Mouse (Mus musculus): ENCODE results near the gene Cisd3. TPM values are rescaled to one million over a fixed set of nuclear protein-coding genes. Genes with fewer than 3 reads are reported as not detected.
A peak's percentile ranks its signal among the peaks of the same experiment; 100 is the strongest.
"Not testable (repeated sequence)": the region's sequence is repeated elsewhere in the genome, so short reads cannot be mapped to it uniquely, and the experiment has no call there.

Gene Cisd3
- total RNA-seq (2021): 100 to 1,000 TPM; 134 to 145 TPM
- long read RNA-seq, experiment 1, transcript Cisd3-201 (3 exons, 737 nt): major isoform, 85 of 100 reads
- long read RNA-seq, experiment 1, partial matches to known transcripts: 3 of 100 reads
- long read RNA-seq, experiment 1, other reads (novel, unspliced or antisense): 11 of 100 reads
- long read RNA-seq, experiment 2, transcript Cisd3-201 (3 exons, 737 nt): major isoform, 59 of 70 reads
- long read RNA-seq, experiment 2, partial matches to known transcripts: 4 of 70 reads
- long read RNA-seq, experiment 2, other reads (novel, unspliced or antisense): 6 of 70 reads

- peak; percentile 95 to 98 for DNase-seq
Observed at GRCm38 (mm10) chr11:97685613-97686321, at the start of gene Cisd3. Gene Cisd3 (plus strand): TSS chr11:97685826.

- DNase-seq: no peak
Observed at GRCm38 (mm10) chr11:97641668-97642067, 44.0 kb upstream of the Cisd3 start.

- DNase-seq: no peak
Observed at GRCm38 (mm10) chr11:97642746-97643145, 42.9 kb upstream of the Cisd3 start.

GRCm38 (mm10) chr11:97643380-97644055 lies 42.1 kb upstream of the Cisd3 start:
- no peak for DNase-seq

GRCm38 (mm10) chr11:97644834-97645233 lies 40.8 kb upstream of the Cisd3 start:
- peak; percentile 75 to 88 for DNase-seq

- not testable (repeated sequence) for DNase-seq
Observed at GRCm38 (mm10) chr11:97648541-97648940, 37.1 kb upstream of the Cisd3 start.

- DNase-seq: no peak
Observed at GRCm38 (mm10) chr11:97650341-97650740, 35.3 kb upstream of the Cisd3 start.

- DNase-seq: not testable (repeated sequence)
Observed at GRCm38 (mm10) chr11:97653376-97653775, 32.2 kb upstream of the Cisd3 start.

GRCm38 (mm10) chr11:97654210-97654609 lies 31.4 kb upstream of the Cisd3 start:
- no peak for DNase-seq

- no peak for DNase-seq
Observed at GRCm38 (mm10) chr11:97656269-97656971, 29.2 kb upstream of the Cisd3 start.

GRCm38 (mm10) chr11:97657184-97657945 lies 28.3 kb upstream of the Cisd3 start:
- DNase-seq: no peak

- DNase-seq: not testable (repeated sequence)
Observed at GRCm38 (mm10) chr11:97657967-97658366, 27.7 kb upstream of the Cisd3 start.

- no peak for DNase-seq
Observed at GRCm38 (mm10) chr11:97658751-97659266, 26.8 kb upstream of the Cisd3 start.

- DNase-seq: peak in 1 of 2 experiments; percentile 51
Observed at GRCm38 (mm10) chr11:97659267-97659989, 26.2 kb upstream of the Cisd3 start.

- DNase-seq: peak; percentile 89 to 90
Observed at GRCm38 (mm10) chr11:97659990-97660714, 25.5 kb upstream of the Cisd3 start.

GRCm38 (mm10) chr11:97660734-97661647 lies 24.6 kb upstream of the Cisd3 start:
- peak in 1 of 2 experiments; percentile 57 for DNase-seq

- peak; percentile 84 to 86 for DNase-seq
Observed at GRCm38 (mm10) chr11:97661648-97662133, 23.9 kb upstream of the Cisd3 start.

- DNase-seq: peak; percentile 51 to 71
Observed at GRCm38 (mm10) chr11:97662207-97662892, 23.3 kb upstream of the Cisd3 start.

Measured in heart, adult 18-20 months (tissue).